Mouse (Mus musculus): ENCODE measurements at regions not wholly inside any gene's neighbourhood (a gene's known extent, or its start where the extent isn't known, plus 50 kb on each side); places are given as distances from the start of the nearest gene placed in this dataset.

DNA sequence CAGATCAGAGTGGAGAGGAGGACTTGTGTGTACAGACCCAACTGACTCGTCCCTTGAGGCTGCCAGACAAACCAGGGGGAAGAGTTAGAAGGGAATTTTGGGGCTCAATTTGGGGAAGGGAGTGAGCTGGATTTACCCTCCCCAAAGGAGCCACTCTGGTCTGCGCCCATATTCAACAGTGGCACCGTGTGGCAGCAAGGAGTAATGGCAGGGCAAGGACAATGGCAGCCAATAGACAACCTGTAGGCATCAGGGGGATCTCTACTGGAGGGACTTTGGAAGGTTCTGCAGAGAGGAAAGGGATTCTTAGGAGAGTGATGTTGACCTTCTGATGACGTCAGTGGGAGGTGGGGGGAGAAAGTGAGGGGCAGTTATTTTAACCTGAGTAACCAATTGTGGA is 1590.7 kb upstream of the Gulo start:
- H3K9ac ChIP-seq (ENCODE audit: low read length), result no peak overlapping the region
- ATAC-seq (ENCODE audit: low FRiP score, low TSS enrichment) (no peak), DNase-seq (ENCODE audit: low spot score) (no peak)
- H3K27ac ChIP-seq (replicated peaks), result no peak overlapping the region
- WGBS, result 16% methylated on average over 4 of the region's 4 CpGs
- no peaks in the 10 kb centered on the region for H3K27me3 ChIP-seq (ENCODE audit: control insufficient read depth, insufficient read depth, low read length)
- no peaks in the 10 kb centered on the region for H3K9me3 ChIP-seq (ENCODE audit: control insufficient read depth, low read length)
- peak; percentile 82 for TF ChIP-seq CTCF (IDR thresholded peaks at IDR 0.05; ENCODE audit: low read depth)
- TF ChIP-seq EP300 (optimal IDR thresholded peaks at IDR 0.05), result no peak
- no peak overlapping the region for H3K4me2 ChIP-seq (replicated peaks; ENCODE audit: low read depth)
- no peaks in the 10 kb centered on the region for H3K4me1 ChIP-seq (replicated peaks; ENCODE audit: control insufficient read depth, insufficient read depth)
- H3K36me3 ChIP-seq (ENCODE audit: control insufficient read depth, insufficient read depth, low read length), result no peaks in the 10 kb centered on the region
- no peak overlapping the region for H3K4me3 ChIP-seq (ENCODE audit: low read depth, low read length)

DNA sequence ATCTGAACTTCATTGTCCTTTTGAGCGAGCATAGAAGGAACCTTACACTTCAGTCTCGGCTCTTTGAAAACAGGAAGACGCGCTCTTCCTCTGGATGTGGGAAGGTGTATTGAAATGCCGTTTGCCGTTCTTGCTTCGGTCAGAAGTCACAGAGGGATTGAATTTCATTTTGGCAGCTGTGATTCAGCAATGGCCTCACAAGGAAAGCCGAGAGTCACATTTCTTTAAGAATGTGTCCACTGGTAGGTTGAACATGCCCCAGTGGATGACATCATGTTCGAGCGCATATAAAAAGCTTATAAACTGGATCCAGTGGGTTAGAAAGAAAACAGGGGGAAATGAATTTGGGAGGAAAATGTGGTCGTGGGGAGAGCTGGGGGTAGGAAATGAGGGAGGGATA is 1579.6 kb upstream of the Gulo start:
- Histone ChIP-seq H3K4me2 (replicated peaks; ENCODE audit: low read depth) (no peak overlapping the region), H3K9me3 (ENCODE audit: control insufficient read depth, low read length) (no peaks in the 10 kb centered on the region), H3K4me1 (replicated peaks; ENCODE audit: control insufficient read depth, insufficient read depth) (no peaks in the 10 kb centered on the region), H3K36me3 (ENCODE audit: control insufficient read depth, insufficient read depth, low read length) (no peaks in the 10 kb centered on the region), H3K4me3 (ENCODE audit: low read depth, low read length) (no peak overlapping the region), H3K9ac (ENCODE audit: low read length) (no peak overlapping the region), H3K27ac (replicated peaks) (no peak overlapping the region), H3K27me3 (ENCODE audit: control insufficient read depth, insufficient read depth, low read length) (no peaks in the 10 kb centered on the region)
- TF ChIP-seq CTCF (IDR thresholded peaks at IDR 0.05; ENCODE audit: low read depth), result no peak
- TF ChIP-seq EP300 (optimal IDR thresholded peaks at IDR 0.05), result no peak
- ATAC-seq (ENCODE audit: low FRiP score, low TSS enrichment), result no peak
- no peak for DNase-seq (ENCODE audit: low spot score)
- 77% methylated on average over 11 of the region's 11 CpGs for WGBS

DNA sequence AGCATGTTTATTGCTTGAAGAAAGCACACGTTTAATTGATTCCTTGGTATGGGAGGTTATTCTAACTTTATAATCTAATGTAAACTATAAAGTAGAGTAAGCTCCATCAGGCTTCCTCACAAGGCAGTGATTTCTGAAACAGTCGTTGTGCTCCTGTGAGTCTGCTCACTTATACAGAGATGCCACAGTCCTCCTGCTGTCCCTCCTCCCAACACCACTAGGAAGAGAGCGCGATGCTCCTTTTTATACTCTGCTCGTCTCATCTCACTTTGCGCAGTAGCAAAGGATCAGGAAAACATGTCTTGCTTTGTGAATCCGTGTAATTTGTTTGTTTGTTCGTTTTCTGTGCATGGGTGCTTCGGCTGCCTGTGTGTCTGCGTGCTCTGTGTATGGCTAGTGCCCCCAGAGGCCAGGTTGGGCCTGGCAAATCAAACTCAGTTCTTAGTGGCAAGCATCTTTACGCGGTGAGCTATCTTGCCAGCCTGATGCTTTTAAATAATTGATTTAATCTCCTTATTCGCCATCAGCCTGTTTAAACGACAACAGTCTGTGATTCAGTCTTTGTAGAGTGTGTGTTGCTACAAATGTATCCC is 1575.5 kb upstream of the Gulo start:
- no peaks in the 10 kb centered on the region for H3K4me1 ChIP-seq (replicated peaks; ENCODE audit: control insufficient read depth, insufficient read depth)
- no peak overlapping the region for H3K27ac ChIP-seq (replicated peaks)
- ATAC-seq (ENCODE audit: low FRiP score, low TSS enrichment) (no peak), DNase-seq (ENCODE audit: low spot score) (no peak)
- H3K9ac ChIP-seq (ENCODE audit: low read length), result no peak overlapping the region
- no peak overlapping the region for H3K4me2 ChIP-seq (replicated peaks; ENCODE audit: low read depth)
- TF ChIP-seq EP300 (optimal IDR thresholded peaks at IDR 0.05) (no peak), CTCF (IDR thresholded peaks at IDR 0.05; ENCODE audit: low read depth) (peak; percentile 54)
- H3K9me3 ChIP-seq (ENCODE audit: control insufficient read depth, low read length), result no peaks in the 10 kb centered on the region
- WGBS, result 56% methylated on average over 14 of the region's 14 CpGs
- no peak overlapping the region for H3K4me3 ChIP-seq (ENCODE audit: low read depth, low read length)
- H3K27me3 ChIP-seq (ENCODE audit: control insufficient read depth, insufficient read depth, low read length), result no peaks in the 10 kb centered on the region
- no peaks in the 10 kb centered on the region for H3K36me3 ChIP-seq (ENCODE audit: control insufficient read depth, insufficient read depth, low read length)

DNA sequence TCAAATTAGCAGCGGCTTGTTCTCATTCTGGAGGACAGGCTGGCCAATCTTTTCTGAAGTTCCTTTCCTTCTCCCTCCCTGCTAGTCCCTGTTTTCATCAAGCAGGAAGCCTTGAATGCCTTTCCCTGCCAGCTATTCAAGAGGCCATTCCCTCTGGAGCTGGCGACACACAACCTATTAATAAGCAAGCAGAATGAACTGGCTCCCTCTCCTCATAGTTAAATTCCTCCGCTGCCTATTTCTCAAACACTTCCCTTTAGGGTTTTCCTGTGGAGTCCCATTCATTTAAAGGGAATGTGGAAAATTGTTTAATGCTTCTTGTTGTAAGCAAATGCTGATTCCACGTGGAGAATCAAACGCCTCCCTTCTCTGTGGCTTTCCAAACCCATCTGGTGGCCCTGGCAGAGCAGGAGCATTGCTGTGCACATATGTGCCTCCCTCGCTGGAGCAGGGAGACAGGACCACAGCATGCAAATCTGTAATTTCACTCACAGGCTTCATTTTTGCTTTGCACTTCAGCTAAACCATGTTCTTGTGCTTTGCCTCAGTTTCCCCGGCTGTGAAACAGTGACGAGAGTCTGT is 1573.3 kb upstream of the Gulo start:
- TF ChIP-seq EP300 (optimal IDR thresholded peaks at IDR 0.05), result no peak
- TF ChIP-seq CTCF (IDR thresholded peaks at IDR 0.05; ENCODE audit: low read depth), result no peak
- no peak for ATAC-seq (ENCODE audit: low FRiP score, low TSS enrichment)
- no peaks in the 10 kb centered on the region for H3K4me1 ChIP-seq (replicated peaks; ENCODE audit: control insufficient read depth, insufficient read depth)
- WGBS, result 72% methylated on average over 8 of the region's 8 CpGs
- no peak overlapping the region for H3K4me3 ChIP-seq (ENCODE audit: low read depth, low read length)
- H3K27me3 ChIP-seq (ENCODE audit: control insufficient read depth, insufficient read depth, low read length), result no peaks in the 10 kb centered on the region
- no peak for DNase-seq (ENCODE audit: low spot score)
- H3K36me3 ChIP-seq (ENCODE audit: control insufficient read depth, insufficient read depth, low read length), result no peaks in the 10 kb centered on the region
- no peak overlapping the region for H3K27ac ChIP-seq (replicated peaks)
- no peaks in the 10 kb centered on the region for H3K9me3 ChIP-seq (ENCODE audit: control insufficient read depth, low read length)
- no peak overlapping the region for H3K9ac ChIP-seq (ENCODE audit: low read length)
- no peak overlapping the region for H3K4me2 ChIP-seq (replicated peaks; ENCODE audit: low read depth)

DNA sequence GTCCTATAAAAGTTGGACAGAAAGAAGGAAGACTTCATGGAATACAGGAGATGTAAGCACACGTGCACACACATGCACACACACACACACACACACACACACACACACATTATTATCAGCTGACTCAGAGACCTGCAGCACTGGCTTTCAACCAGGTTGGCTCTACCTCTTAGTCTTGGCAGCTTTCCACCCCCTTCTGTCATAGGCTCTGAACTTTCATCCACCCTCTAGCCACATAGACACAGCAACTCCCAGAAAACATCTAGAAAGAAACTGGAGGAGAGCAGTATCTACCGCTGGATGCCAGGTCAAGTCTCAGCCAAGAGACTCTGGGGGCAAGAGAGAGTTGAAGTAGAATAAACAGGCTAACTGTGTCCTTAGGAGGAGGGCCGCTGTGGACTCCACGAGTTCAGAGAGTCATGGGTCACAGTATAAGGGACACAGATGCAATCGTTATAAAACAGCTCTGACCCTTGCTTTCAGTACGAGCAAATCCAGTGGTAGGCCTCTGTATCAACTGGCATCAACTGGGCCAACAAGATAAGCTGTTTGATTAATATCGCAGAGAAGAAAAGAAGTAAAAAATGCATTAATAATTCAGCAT is 1565.4 kb upstream of the Gulo start:
- TF ChIP-seq CTCF (IDR thresholded peaks at IDR 0.05; ENCODE audit: low read depth), result no peak
- TF ChIP-seq EP300 (optimal IDR thresholded peaks at IDR 0.05), result no peak
- no peak for ATAC-seq (ENCODE audit: low FRiP score, low TSS enrichment)
- H3K27me3 ChIP-seq (ENCODE audit: control insufficient read depth, insufficient read depth, low read length), result no peaks in the 10 kb centered on the region
- H3K4me1 ChIP-seq (replicated peaks; ENCODE audit: control insufficient read depth, insufficient read depth), result no peaks in the 10 kb centered on the region
- no peak overlapping the region for H3K27ac ChIP-seq (replicated peaks)
- no peak overlapping the region for H3K4me2 ChIP-seq (replicated peaks; ENCODE audit: low read depth)
- no peak overlapping the region for H3K9ac ChIP-seq (ENCODE audit: low read length)
- H3K9me3 ChIP-seq (ENCODE audit: control insufficient read depth, low read length), result no peaks in the 10 kb centered on the region
- H3K4me3 ChIP-seq (ENCODE audit: low read depth, low read length), result no peak overlapping the region
- no peaks in the 10 kb centered on the region for H3K36me3 ChIP-seq (ENCODE audit: control insufficient read depth, insufficient read depth, low read length)
- DNase-seq (ENCODE audit: low spot score), result peak; percentile 34
- WGBS, result 56% methylated on average over 7 of the region's 7 CpGs

DNA sequence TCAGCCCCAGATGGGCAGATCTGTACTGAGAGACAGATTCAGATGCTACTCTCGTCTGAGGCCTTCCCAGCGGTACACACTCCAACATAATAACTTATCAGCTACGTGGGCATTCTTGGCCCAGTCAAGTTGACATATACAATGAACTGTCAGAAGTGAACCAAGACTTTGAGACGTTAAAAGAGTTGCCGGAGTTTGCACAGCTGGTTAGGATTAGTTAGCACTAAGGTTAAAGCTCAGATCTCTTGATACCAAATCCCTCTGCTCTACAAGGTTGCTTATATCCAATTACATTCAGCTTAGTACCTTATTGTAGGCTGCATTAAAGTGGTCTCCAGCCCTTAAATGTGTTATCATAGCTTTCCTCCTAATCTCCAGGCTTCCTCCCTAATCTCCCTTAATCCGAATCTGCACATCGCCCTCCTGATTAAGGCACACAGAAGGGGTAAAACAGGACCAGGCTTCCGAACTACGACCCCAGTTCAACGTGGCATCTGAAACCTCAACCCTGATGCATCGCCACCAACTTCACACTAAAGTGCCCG is 1564.5 kb upstream of the Gulo start:
- ATAC-seq (ENCODE audit: low FRiP score, low TSS enrichment), result no peak
- 58% methylated on average over 12 of the region's 12 CpGs for WGBS
- Histone ChIP-seq H3K9me3 (ENCODE audit: control insufficient read depth, low read length) (no peaks in the 10 kb centered on the region), H3K9ac (ENCODE audit: low read length) (no peak overlapping the region), H3K4me1 (replicated peaks; ENCODE audit: control insufficient read depth, insufficient read depth) (no peaks in the 10 kb centered on the region), H3K27me3 (ENCODE audit: control insufficient read depth, insufficient read depth, low read length) (no peaks in the 10 kb centered on the region), H3K4me3 (ENCODE audit: low read depth, low read length) (no peak overlapping the region), H3K27ac (replicated peaks) (no peak overlapping the region), H3K36me3 (ENCODE audit: control insufficient read depth, insufficient read depth, low read length) (no peaks in the 10 kb centered on the region), H3K4me2 (replicated peaks; ENCODE audit: low read depth) (no peak overlapping the region)
- no peak for DNase-seq (ENCODE audit: low spot score)
- TF ChIP-seq EP300 (optimal IDR thresholded peaks at IDR 0.05) (no peak), CTCF (IDR thresholded peaks at IDR 0.05; ENCODE audit: low read depth) (no peak)
